Mouse (Mus musculus) kidney, postnatal 4 days (tissue): ENCODE measurements at regions not wholly inside any gene's neighbourhood (a gene's known extent, or its start where the extent isn't known, plus 50 kb on each side); places are given as distances from the start of the nearest gene placed in this dataset.

Source experiments
- DNase-seq, 2 experiments: peaks; one replicate each; pipeline ENCODE4 v3.0.0; 2021; ENCODE audit warnings: mixed read lengths in 2 of 2

GRCm38 (mm10) chr2:48409876-48410275 is 404.0 kb upstream of the Acvr2a start:
- DNase-seq, result no peak

- peak; percentile 19 to 40 for DNase-seq
These were observed 402.5 kb upstream of the Acvr2a start for GRCm38 (mm10) chr2:48411392-48411791.

GRCm38 (mm10) chr2:48412683-48413440 is 401.0 kb upstream of the Acvr2a start:
- DNase-seq, result peak; percentile 36 to 62

- DNase-seq, result no peak
These were observed 399.1 kb upstream of the Acvr2a start for GRCm38 (mm10) chr2:48414596-48415481.

GRCm38 (mm10) chr2:48416207-48416750 is 397.6 kb upstream of the Acvr2a start:
- no peak for DNase-seq

GRCm38 (mm10) chr2:48417000-48417596 is 396.8 kb upstream of the Acvr2a start:
- no peak for DNase-seq

GRCm38 (mm10) chr2:48420791-48421190 is 393.1 kb upstream of the Acvr2a start:
- DNase-seq, result no peak

GRCm38 (mm10) chr2:48423861-48424442 is 390.0 kb upstream of the Acvr2a start:
- DNase-seq, result peak in 1 of 2 experiments; percentile 20

- DNase-seq, result no peak
These were observed 389.3 kb upstream of the Acvr2a start for GRCm38 (mm10) chr2:48424562-48424961.

- DNase-seq, result no peak
These were observed 388.5 kb upstream of the Acvr2a start for GRCm38 (mm10) chr2:48425200-48426090.

GRCm38 (mm10) chr2:48432545-48432944 is 381.4 kb upstream of the Acvr2a start:
- no peak for DNase-seq

- DNase-seq, result peak; percentile 60 to 79
These were observed 372.5 kb upstream of the Acvr2a start for GRCm38 (mm10) chr2:48441296-48441990.

GRCm38 (mm10) chr2:48441991-48442544 is 371.8 kb upstream of the Acvr2a start:
- DNase-seq, result peak in 1 of 2 experiments; percentile 27

- no peak for DNase-seq
These were observed 367.9 kb upstream of the Acvr2a start for GRCm38 (mm10) chr2:48445898-48446604.

GRCm38 (mm10) chr2:48446617-48447016 is 367.3 kb upstream of the Acvr2a start:
- no peak for DNase-seq

GRCm38 (mm10) chr2:48449165-48449842 is 364.6 kb upstream of the Acvr2a start:
- DNase-seq, result no peak

- DNase-seq, result peak in 1 of 2 experiments; percentile 19
These were observed 357.6 kb upstream of the Acvr2a start for GRCm38 (mm10) chr2:48456072-48457040.

- DNase-seq, result no peak
These were observed 356.8 kb upstream of the Acvr2a start for GRCm38 (mm10) chr2:48457117-48457516.
